Mouse (Mus musculus) WW6 (cell line): ENCODE results near the gene Pknox2.
A peak's percentile ranks its signal among the peaks of the same experiment; 100 is the strongest.

Experiments used
- DNase-seq: peaks from one replicate; pipeline ENCODE4 v3.0.0-alpha.2; 2013; ENCODE audit warnings: low read depth, low spot score

The Pknox2 gene

GRCm38 (mm10) chr9:37140464-37141181, 6.6 kb downstream of the Pknox2 start:
- DNase-seq: no peak

DNA sequence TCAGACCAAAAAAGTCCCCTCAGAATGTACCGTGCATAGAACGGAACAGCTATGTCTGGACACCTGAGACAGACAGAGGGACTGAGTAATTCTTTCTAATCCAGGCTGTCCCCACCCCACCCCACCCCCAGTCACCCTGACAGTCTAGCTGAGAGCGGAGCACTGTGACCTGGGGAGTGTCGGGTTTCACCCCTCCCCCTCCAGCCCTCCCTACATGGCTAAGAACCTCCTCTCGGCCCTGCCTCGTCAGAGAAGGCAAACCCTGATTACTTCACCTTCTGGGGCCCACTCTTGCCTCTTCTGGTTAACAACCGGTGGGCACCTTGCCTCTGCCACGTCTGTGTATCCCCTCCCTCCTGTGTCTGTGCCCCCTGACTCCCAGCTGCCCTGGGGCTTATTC, 7.7 kb downstream of the Pknox2 start:
- DNase-seq: no peak

- DNase-seq: no peak
Measured at GRCm38 (mm10) chr9:37138883-37139282, 8.3 kb downstream of the Pknox2 start.

GRCm38 (mm10) chr9:37136340-37136739, 10.9 kb downstream of the Pknox2 start:
- no peak for DNase-seq

- DNase-seq: no peak
Measured at GRCm38 (mm10) chr9:37133495-37133894, 13.7 kb downstream of the Pknox2 start.

DNA sequence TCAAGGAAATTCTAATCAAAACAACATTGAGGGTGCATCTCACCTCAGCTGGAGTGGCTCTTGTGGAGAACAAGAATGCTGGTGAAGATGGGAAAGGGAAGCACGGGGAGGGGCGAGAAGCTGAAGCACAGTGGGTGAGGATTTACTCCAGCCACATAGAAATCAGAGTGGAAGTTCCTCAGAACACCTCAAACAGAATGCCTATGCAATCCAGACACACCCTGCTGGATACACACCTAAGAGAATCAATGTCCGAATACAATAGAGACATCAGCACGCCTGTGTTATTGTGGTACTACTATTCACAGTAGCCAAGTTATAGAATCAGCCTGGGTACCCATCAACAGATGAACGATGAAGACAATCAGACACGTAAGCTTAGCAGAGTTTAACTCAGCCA, 18.2 kb downstream of the Pknox2 start:
- no peak for DNase-seq

- no peak for DNase-seq
Measured at GRCm38 (mm10) chr9:37126197-37126596, 21.0 kb downstream of the Pknox2 start.

DNA sequence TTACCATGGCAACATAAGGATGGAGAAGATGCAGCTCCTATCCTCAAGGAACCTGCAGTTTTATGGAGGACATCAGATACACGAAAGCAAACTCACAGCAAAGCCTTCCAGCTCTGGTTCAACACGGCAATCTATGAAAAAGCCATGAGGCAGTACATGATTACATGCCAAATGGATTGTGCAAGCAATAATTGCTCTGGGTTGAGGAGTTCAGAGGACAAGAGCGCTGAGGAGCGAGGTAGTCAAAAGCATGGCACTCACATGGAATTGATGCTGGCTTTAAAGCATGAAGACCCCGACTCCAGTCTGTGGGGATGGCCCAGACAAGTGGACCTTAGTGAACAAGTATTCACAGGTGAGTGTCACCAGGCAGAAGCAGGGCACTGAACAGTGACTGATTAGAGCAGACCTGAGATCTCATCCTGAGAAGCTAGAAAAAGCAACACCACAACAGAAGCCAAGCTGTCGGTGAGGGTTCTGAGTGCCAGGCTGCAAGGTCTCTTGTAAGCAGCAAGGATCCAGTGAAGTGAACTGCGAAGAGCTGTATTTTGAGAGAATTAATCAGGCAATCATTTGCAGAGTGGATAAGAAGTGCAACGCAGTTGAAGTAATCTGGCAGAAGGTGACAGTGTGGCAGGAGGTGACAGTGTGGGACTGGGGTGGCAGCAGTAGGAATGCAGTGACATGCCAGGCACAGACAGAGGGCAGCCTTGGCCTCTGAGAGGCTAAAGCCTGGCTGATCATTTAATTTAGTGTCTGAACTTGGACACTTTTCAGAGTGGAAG, 22.3 kb downstream of the Pknox2 start:
- DNase-seq: no peak

- no peak for DNase-seq
Measured at GRCm38 (mm10) chr9:37123384-37123783, 23.8 kb downstream of the Pknox2 start.

- no peak for DNase-seq
Measured at GRCm38 (mm10) chr9:37122971-37123370, 24.2 kb downstream of the Pknox2 start.

DNA sequence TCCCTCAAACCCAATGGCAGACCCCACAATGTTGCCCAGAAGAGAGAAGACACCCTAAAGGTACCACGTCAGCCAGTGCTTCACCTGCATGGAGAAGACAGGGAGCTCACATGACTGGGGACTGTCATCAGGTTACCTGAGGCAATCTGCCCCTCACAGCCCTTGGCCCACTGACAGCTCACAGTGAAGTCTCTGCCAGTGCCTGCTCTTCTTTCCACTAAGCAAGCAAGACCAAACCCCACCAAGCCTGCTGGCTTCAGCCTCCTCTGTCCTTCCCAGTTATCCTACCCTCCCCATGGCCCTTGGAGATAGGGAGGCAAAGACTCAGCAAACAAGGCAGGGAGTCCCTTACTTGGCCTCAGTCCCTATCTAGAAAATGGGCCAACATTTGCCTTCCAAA, 24.8 kb downstream of the Pknox2 start:
- DNase-seq: no peak

DNA sequence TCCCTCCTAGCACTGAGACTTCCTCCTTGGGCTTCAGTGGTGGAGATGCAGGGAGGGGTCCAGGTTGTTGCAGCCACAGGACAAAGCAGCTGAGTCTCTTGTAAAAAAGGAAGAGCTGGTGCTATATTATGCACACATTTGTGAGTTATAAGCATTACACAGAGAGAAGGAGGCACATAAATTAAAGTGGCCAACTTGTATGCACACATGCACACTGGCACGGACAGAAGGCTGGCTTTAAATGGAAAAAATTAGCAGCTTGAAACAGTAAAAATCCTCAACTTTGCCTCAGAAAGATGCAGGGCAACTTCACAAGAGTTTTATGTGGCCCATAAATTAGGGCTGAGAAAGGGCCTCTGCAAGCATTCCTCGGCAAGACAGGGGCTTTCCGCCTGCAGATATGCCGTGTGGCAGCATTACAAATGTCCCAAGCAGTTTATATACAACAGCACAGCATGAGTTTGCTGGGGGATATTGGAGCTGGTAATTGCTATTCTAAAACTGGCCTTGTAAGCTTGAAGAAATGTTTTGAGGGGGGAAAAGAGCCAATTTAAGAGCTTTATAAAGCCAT, 25.4 kb downstream of the Pknox2 start:
- no peak for DNase-seq

DNA sequence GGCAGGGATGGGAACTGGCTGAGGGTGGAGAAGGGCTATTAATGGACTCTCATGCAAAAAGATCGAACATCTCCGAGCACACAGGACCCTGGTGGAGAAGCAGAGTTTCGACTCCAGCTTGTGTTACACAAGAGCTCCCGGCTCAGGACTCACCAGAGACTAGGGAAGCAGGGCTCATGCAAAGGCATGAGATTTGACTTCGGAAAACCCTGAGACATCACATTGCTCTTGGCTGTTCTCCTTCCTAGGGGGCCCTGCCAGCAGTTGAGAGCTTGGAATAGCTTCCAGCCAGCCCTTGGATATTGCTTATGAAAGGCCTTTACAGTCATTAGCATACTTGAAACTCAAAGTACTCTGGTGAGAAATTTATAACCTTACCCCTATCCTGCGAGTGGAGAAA, 26.4 kb downstream of the Pknox2 start:
- DNase-seq: no peak

DNA sequence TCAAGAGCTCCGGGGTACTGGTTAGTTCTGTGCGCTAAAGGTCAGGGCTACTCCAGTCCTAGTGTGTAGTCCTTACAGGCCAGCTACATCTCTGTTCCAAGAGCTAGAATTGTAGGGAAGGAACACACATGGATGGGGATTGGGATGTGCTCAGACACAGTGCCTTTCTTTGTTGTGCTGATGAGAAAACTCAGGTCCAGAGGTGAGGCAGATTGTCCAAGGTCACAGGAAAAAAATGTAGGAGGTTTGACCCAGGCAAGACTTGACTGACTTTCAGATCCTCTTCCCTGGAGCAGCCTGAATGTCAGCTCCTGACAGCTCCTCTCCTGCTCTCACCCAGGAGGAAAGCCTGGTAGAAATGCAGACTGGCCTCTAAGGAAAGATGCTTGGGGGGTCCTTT, 29.7 kb downstream of the Pknox2 start:
- DNase-seq: no peak

DNA sequence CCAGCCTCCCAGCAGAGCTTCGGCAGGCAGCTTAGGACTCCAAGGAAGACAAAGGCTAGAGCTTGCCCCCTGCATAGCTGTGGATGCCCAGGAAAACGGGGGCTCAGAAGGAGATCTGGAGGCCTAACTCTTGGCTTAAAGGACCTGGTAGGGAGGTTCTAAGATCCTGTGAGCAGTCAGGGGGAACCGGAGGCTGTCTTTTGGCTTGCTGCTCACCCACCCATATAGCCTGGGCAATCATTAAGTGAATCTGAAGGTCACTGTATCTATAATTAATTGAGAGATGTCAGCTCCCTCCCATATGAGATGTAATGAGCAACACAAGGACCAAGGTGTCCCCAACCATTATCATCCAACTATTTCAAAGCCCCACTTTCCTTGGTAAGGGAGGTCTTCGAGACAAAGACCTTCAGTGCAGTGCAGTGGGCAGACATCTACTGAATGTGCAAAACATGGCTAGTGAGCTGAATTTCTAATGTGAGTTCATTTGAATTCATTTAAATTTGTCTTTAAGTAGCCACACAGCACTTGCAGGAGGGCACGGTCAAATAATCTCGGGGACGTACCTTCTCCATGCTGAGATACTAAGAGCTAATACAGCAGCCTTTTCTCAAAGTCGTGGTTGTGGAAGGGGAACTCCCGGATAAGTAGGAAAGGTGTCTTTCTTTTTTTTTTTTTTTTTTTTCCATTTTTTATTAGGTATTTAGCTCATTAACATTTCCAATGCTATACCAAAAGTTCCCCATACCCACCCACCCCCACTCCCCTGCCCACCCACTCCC, 30.4 kb downstream of the Pknox2 start:
- DNase-seq: no peak

GRCm38 (mm10) chr9:37115820-37116219, 31.4 kb downstream of the Pknox2 start:
- no peak for DNase-seq

DNA sequence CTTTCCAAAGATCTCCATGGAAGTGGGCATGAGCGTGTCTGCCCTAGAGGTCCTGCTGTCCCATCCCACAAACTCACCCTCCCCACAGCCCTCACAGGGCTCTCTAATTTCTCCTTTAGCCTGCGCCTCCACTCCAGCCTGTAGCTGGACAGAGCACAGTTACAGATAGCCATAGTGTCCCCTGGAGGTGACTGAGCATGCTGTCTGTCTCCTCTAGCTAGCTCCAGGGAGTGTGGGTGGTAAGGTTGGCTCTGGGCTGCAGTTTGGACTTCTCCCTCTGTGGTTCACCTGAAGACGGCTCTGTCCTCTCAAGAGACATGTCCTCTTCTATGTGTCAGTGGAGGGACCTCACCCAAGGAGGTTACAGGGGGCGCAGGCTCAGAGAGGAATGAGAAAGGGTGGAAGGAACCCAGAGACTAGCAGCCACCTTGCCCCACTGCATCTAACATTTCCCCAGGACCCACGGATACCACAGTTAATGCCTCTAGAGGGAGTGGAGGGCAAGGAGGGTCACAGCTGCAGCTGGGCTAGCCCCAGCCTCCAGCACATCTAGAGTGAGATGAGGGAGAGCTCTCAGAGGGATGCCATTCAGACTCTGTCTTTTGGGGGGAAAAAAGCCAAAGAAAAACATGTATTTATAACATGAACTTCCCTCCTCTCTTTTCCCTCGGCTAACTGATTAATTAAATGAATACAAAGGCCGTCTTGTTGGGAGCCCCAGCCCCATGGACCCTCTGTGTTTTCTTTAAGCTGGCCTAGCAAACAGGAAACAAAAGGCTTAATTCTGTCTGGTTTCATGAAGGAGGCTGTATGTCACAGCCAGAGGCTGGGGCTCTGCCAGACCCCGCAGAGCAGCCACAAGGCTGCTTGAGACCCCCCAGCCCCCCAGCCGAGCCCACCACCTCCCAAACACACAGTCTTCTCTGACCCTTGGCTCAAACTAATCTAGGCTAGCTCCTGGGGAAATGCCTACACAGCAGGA, 32.6 kb downstream of the Pknox2 start:
- DNase-seq: no peak

DNA sequence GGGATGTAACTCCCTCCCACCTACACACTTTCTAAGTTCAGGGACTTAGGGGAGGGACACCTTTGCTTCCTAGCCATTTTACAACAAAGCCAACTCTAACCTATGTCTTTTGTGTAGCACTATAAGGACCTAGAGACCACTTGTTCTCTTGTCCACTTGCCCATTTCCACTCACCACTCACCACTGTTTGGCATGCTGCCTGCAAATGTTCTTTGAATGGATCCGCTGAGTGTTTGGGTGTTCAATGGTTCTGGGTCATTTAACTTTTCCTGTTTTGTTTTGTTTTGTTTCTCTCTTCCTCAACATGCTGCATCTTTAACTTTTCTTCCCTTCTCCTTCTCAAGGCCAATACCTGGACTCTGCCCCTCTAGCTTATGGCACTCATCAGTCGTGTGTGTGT, 39.7 kb downstream of the Pknox2 start:
- DNase-seq: no peak

GRCm38 (mm10) chr9:37106808-37107207, 40.4 kb downstream of the Pknox2 start:
- DNase-seq: peak; percentile 28

DNA sequence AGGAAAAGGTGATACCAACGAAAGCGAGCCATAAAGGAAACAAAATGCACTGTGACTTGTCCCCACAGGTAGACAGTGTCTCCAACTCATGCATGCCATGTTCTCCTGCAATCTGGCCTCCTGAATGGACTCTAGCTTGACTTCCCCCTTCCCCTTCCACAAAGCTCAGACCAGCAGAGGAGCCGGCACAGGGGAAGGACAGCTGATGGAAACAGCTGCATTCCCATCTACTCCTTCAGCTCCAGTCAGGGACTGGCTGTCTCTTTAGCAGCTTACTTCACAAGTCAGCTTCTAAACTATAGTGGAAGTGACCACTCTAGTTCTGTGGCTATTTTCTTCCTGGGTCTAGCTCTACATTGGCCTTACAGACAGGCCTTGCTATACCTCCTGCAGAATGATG, 43.0 kb downstream of the Pknox2 start:
- no peak for DNase-seq

DNA sequence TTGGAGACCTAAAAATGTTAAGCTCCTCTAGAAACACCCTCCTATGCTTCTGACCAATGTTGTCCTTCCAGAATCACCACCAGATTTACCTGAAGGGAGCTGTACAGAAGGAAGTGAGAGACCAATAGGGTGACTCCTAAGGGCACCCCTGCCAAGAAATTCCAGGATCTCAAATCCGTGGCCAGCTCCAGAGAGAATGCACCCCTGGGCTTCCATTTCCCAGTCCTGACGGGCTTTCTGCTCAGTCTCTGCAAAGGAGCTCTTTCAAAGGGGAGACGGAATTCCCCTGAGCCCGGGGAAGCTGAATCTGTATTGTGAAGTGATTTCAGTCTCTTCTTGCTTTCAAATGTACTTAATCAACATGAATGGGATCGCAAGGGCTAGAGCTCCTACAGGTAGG, 43.4 kb downstream of the Pknox2 start:
- DNase-seq: no peak
